Mouse (Mus musculus) heart, postnatal 25 days (tissue): ENCODE measurements around the gene Pml. TPM values are rescaled to one million over a fixed set of nuclear protein-coding genes. Genes with fewer than 3 reads are reported as not detected.
A peak's percentile ranks its signal among the peaks of the same experiment; 100 is the strongest.

Source experiments
- DNase-seq: peaks from one replicate; pipeline ENCODE4 v3.0.0; 2022; ENCODE audit warnings: low spot score
- intact Hi-C: fragments of 180-260 bp; cut with DNase I; formaldehyde crosslinking; loops from one replicate; pipeline ENCODE4 v1.15.1; 2025
- total RNA-seq, 2 experiments: library from RNA; stranded (reverse); gene quantifications; 2 replicates each; pipeline ENCODE4 v1.2.3; 2021

The Pml gene
- 10 to 100 TPM in 1 of 2 experiments, 1 to 10 TPM in 1; 10.0 to 12.6 TPM for total RNA-seq

- peak; percentile 70 for DNase-seq
Measured at GRCm38 (mm10) chr9:58249592-58250192, at the start of gene Pml. Pml (minus strand) TSS chr9:58249786.

DNA sequence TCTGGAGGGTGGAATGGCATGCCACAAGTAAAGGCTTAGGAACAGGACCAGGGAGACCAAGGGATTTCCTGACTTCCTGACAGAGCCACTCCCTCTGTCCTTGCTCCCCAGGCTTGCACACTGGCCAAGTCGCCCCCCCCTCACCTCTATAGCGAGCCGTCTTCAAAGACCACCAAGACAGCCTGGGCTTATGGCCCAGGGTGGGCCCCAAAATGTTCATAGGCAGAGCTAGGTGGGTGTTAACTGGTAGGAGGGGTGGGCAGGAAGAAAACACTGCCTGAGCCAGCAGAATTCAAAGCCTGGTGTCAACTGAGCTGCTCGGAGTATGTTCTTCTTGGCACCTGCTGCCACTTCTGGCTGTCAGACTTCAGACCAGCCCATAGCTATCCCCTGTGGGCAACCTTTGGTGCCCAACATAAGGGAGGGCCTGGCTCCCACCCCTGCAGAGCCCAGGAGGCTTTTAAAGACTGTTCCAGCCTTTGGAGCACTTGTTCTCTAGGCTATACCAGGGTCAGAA lies 48.4 kb upstream of the Pml start:
- intact Hi-C loops = no loop called here
- no peak for DNase-seq

More at GRCm38 (mm10) chr9:58249592-58250192, at the start of gene Pml:
- intact Hi-C loops = no loop called here

- intact Hi-C loops = no loop called here
- no peak for DNase-seq
Measured at GRCm38 (mm10) chr9:58297065-58297464, 47.5 kb upstream of the Pml start.

DNA sequence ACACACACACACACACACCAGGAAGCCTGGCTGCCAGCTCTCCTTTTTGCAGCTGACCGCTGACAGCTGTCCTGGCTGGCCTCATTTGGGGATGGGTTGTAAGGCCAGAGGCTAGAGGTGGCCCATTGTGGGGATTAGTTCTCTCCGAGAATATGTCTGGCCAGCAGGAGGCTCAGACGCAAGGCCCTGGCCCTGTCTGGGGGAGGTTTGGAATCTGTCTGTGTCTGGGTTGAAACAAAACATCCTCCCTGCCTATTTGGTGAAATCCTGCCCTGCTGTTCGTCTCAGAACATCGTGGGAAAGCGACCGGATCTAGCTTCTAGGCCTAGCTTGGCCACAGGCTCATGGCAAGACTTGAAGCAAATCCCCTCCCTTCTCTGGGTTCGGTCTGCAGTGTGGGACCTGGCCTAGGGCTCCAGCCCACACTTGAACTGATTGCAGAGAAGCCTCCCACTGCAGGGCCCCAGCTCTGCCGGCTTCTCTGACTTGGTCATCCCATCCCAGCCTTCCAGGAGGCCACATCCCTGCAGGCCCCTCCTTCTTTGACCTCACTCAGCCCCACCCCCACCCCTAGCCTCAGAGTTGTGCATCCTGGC lies 46.3 kb upstream of the Pml start:
- intact Hi-C loops = no loop called here
- peak; percentile 67 for DNase-seq

DNA sequence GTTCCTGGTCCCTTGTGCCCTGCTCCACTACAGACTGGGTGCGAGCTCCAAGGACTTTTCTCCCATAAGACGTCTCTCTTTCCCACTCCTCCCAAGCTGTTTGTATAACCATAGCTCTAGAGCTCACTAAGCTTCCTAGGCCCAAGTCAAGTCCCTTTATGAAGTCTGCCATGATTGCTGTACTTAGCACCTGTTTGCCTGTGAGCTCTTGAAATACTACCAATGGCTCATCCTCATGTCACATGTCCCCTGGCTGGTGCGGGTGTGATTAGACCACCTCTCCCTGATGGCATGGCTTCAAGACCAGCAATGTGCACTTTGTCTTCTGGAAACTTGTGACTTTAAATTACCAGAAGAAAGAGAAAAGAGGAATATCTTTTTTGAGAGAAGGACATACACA lies 45.8 kb upstream of the Pml start:
- intact Hi-C loops = no loop called here
- DNase-seq = no peak

- intact Hi-C loops = no loop called here
- DNase-seq = no peak
Measured at GRCm38 (mm10) chr9:58294527-58294926, 44.9 kb upstream of the Pml start.

DNA sequence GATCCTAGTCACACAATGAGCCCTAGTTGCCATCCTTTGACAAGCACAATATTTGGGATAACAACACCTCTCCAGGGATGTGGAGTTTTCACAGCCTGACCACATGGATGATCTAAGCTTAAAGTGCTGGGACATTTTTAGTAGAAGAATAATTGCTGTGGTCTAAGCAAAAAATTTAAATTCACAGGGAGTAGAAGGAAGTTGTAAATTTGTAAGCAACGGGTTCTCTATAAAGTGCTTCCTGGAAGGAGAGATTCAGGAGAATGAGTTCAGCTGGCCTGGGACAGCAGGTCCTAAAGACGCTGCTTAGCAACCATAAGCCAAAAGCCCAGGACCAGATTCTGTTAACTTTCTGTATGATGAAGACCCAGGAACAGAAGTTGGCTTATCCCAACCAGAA lies 40.3 kb upstream of the Pml start:
- intact Hi-C loops = no loop called here
- DNase-seq = no peak

- no peak for DNase-seq
Measured at GRCm38 (mm10) chr9:58289090-58289489, 39.5 kb upstream of the Pml start.

DNA sequence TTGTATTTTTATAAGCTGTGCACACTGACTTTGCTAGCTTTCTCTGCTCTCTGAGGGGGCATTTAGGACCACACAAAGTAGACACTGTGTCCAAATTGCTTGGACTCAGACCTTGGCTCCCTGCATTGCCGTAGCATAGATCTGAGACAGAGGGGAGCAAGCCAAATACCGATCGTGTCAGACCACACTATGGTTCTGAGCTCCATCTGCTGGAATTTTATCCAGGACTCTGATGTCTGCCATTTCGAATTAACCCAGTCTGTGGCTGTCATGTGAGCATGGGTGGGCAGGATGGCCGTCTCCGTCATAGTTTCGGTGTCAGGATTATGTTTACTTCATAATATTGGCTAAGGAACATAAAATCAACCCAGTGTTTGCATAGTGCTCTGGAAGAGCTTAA lies 33.8 kb upstream of the Pml start:
- intact Hi-C loops = loop anchor here (5.0 kb wide), 1 partner anchor 246 kb away; no protein-coding TSS in a partner anchor
- no peak for DNase-seq

More at GRCm38 (mm10) chr9:58289090-58289489, 39.5 kb upstream of the Pml start:
- intact Hi-C loops = no loop called here

DNA sequence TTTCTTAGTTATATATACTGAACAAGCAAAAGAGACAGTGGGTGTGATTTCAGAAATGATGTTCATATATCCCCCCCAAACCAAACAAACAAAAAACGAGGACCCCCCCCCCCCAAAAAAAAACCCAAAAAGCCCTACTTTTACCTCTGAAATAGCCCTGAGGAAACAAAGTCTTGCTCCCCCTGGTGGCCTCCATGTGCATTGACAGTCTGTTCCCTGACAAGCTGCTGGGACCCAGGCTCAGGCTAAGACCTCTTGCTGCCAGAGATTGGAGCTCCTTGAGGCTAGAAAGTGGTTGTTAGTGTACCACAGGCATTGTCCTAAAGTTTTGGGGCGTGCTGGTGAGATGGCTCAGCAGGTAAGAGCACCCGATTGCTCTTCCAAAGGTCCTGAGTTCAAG lies 32.0 kb upstream of the Pml start:
- intact Hi-C loops = loop anchor here (1.0 to 5.0 kb wide), 3 partner anchors 34 to 244 kb away; no protein-coding TSS in a partner anchor
- DNase-seq = no peak

- peak; percentile 35 for DNase-seq
- intact Hi-C loops = loop anchor here (1.0 to 5.0 kb wide), 3 partner anchors 33 to 243 kb away; no protein-coding TSS in a partner anchor
Measured at GRCm38 (mm10) chr9:58280259-58281109, 30.9 kb upstream of the Pml start.

GRCm38 (mm10) chr9:58279780-58280179 lies 30.2 kb upstream of the Pml start:
- intact Hi-C loops = loop anchor here (2.0 to 5.0 kb wide), 2 partner anchors 53 to 242 kb away; no protein-coding TSS in a partner anchor
- no peak for DNase-seq

DNA sequence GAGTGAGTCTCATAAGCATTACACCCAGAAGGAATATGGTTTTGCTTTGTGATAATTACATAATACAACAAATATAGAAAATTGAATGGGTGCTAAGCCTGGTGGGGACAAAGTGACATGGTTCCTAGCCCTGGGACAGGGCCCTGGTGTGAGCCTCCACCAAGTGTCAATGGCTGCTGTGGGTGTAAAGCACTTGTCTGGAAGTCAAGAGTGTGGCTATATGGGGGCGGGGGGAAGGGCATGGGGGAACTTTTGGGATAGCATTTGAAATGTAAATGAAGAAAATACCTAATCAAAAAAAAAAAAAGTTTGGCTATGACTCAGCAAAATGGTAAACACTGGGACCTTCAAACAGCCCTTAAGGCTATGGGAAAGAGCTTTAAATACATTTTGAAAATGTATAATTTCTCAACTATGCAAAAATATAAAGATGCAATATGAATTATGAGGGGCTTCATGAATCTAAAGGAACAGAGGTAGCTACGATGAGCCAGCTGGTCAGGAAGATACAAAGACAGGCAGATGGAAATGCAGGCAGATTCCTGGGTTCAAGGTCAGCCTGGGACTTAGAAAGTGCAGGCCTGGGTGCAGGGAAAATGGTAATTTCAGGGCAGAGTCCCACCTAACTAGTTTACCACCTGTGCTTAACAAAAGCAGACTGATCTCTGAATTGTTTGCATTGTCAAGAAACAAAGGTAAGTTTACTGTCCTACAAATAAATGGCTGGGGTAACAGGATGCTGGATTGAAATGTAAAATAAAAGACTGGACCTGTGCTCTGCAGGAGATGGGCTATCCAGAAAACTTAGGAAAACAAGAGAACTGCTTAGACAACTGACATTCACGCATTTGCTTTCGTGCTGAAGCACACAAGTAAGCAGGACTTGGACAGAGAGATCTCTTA lies 29.5 kb upstream of the Pml start:
- intact Hi-C loops = no loop called here

DNA sequence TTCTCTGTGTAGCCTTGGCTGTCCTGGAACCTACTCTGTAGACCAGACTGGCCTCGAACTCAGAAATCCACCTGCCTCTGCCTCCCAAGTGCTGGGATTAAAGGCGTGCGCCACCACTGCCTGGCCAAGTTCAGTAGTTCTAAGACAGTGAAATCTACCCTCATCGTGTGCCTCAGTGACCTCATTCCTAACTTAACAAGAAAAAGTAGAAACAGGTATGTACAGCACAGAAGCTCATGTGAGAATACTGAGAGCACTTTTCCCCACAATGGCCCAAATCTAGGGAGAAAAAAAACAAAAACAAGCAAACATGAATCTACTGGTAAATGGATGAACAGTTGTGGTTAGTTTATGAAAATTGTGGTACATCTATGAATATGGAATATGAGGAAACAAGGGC lies 28.7 kb upstream of the Pml start:
- no peak for DNase-seq
- intact Hi-C loops = no loop called here

More for the DNA sequence above, 29.5 kb upstream of the Pml start:
- DNase-seq = no peak

DNA sequence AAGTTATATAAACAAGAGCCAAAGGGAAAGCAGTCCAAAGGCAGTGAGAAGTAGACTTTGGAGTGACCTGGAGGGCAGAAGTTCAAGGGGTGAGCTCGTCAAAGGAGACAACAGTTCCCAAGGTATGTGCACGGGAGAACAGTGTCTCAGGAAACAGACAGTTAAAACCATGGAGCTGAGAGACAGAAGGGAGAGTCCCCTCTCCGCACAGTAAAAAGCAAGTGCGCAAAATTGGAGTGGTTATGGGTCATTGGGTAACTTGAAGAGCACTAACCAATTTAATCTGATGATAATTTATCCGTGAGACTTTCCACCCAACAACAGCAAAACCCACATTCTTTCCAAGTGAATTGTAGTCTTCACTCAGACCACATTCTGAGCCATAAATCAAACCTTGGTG lies 26.8 kb upstream of the Pml start:
- no peak for DNase-seq
- intact Hi-C loops = no loop called here

- intact Hi-C loops = no loop called here
- no peak for DNase-seq
Measured at GRCm38 (mm10) chr9:58275797-58276196, 26.2 kb upstream of the Pml start.

DNA sequence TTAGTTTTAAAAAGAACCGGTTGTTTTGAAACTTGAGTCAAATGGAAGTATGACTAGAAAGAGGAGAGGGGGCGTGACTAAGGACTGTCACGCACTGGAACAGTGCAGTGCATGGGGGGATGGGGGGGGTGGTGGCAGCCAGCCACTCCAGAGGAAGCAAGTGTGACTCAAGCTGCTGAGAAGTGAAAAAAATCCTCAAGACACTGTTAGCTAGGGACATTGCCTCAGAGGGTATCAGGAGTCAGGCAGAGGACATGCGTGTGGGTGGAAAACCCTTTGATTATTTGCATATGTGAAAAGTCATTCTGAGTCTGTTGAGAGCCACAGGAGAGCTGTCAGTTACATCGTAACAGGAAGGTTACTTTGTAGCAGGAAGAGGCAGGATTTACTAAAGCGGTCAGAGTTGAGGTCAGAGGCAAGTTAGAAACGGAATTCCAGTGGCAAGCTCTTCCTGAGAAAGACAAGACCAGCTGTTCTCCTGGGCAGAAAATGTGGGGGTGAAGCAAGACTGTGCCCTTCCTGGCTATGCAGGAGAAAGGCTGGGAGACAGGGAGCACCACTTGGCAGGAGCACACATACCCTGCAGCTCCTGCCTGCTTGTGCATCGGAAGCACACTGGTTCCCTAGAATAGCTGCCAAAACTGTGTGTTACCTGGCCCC lies 25.7 kb upstream of the Pml start:
- intact Hi-C loops = no loop called here

DNA sequence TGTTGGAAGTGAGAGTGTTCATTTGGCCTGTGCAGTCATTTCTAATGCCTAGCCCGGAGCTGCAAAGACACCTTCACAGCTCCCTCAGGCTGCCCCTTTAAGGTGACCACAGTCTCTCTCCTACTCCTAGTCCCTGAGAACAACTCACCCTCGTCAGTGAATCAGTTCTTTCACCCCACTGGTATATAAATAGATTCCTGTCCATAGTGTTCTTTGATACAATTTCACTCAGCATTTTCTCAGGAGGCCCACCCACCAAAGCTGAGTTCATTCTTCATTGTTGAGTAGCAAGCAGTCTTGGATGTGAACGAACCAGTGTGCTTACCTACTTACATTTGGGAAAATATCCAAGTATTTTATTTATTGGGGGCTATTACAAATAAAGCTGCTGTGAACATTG lies 25.0 kb upstream of the Pml start:
- intact Hi-C loops = no loop called here

More for the DNA sequence above, 25.7 kb upstream of the Pml start:
- DNase-seq = no peak

DNA sequence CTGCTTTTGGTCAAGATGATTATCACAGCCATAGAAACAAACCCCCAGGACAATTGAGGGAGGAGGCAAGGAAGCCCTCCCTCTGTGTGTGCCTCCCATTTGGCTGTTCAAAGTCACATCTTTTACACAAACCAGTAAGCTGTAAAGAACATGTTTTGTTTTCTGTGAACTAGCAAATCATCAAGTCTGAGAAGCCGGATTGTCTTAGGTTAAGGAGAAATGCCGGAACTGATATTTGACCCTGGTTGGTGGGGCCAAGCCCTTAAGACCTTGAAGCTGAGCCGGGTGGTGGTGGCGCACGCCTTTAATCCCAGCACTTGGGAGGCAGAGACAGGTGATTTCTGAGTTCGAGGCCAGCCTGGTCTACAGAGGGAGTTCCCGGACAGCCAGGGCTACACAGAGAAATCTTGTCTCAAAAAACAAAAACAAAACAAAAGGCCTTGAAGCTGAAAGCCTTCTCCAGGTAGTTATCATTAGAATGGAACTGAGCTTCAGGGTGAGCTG lies 24.6 kb upstream of the Pml start:
- no peak for DNase-seq
- intact Hi-C loops = no loop called here

More for the DNA sequence above, 25.0 kb upstream of the Pml start:
- no peak for DNase-seq
